Mouse (Mus musculus) bone marrow macrophage, adult 2 months (primary cell): ENCODE data around the gene Rras.

Source experiments
- CTCF ChIP-seq: IDR thresholded peaks from 2 replicates; pipeline ENCODE4 v1.5.1; 2012; ENCODE audit warnings: low read depth, mild to moderate bottlenecking, low read length, moderate library complexity
- POLR2A ChIP-seq: IDR thresholded peaks from 2 replicates; pipeline ENCODE4 v1.6.1; 2012; ENCODE audit warnings: mild to moderate bottlenecking, low read depth, low read length, borderline replicate concordance

- TF ChIP-seq CTCF (no peak), POLR2A (no peak)
Measured at GRCm38 (mm10) chr7:45056972-45057348, 39.2 kb downstream of the Rras start.
